Mouse (Mus musculus) testis, adult 2 months (tissue): ENCODE measurements around the gene Fkbp5. TPM values are rescaled to one million over a fixed set of nuclear protein-coding genes. Genes with fewer than 3 reads are reported as not detected.
A peak's percentile ranks its signal among the peaks of the same experiment; 100 is the strongest.

Experiments used
- H3K27ac ChIP-seq: fragments of 200-500 bp; 2 replicates; pipeline ENCODE4 v1.5.1; 2012; ENCODE audit warnings: low read depth, low read length; ENCODE audit not compliant: control insufficient read depth, insufficient read depth
- H3K27me3 ChIP-seq: fragments of 200-500 bp; 2 replicates; pipeline ENCODE4 v1.6.1; 2012; ENCODE audit warnings: mild to moderate bottlenecking, low read length, moderate library complexity; ENCODE audit not compliant: control insufficient read depth, insufficient read depth
- H3K36me3 ChIP-seq: fragments of 200-500 bp; 2 replicates; pipeline ENCODE4 v1.6.1; 2012; ENCODE audit warnings: mild to moderate bottlenecking, low read length; ENCODE audit not compliant: control insufficient read depth, insufficient read depth
- H3K4me1 ChIP-seq: fragments of 200-500 bp; 2 replicates; pipeline ENCODE4 v1.6.1; 2012; ENCODE audit warnings: low read length; ENCODE audit not compliant: control insufficient read depth, insufficient read depth
- H3K4me3 ChIP-seq: fragments of 200-500 bp; 2 replicates; pipeline ENCODE4 v1.5.1; 2012; ENCODE audit warnings: low read depth, mild to moderate bottlenecking, low read length, moderate library complexity, mixed read lengths; ENCODE audit not compliant: control insufficient read depth
- CTCF ChIP-seq: fragments of 200-500 bp; IDR thresholded peaks from 2 replicates; pipeline ENCODE4 v1.5.1; 2012; ENCODE audit warnings: low read depth, mild to moderate bottlenecking, inconsistent platforms, low read length, moderate library complexity; ENCODE audit not compliant: control insufficient read depth, insufficient read depth, insufficient replicate concordance
- POLR2A ChIP-seq: fragments of 200-500 bp; IDR thresholded peaks from 2 replicates; pipeline ENCODE4 v1.6.1; 2012; ENCODE audit warnings: low read depth, mild to moderate bottlenecking, inconsistent platforms, low read length, moderate library complexity; ENCODE audit not compliant: control insufficient read depth
- polyA plus RNA-seq: library from polyadenylated mRNA; depleted of rRNA; stranded (reverse); fragments of >200 nt; gene quantifications from 2 replicates; pipeline ENCODE4 v1.2.3, GENCODE M21; 2012; rRNA removed

Gene Fkbp5
- polyA plus RNA-seq, 1 experiment: 19.8 TPM

GRCm38 (mm10) chr17:28355871-28356270 lies 161.5 kb downstream of the Fkbp5 start:
- Histone ChIP-seq H3K4me1 (peaks cover 15% of the 10 kb centered on the region), H3K4me3 (no peak overlapping the region), H3K36me3 (no peaks in the 10 kb centered on the region), H3K27ac (no peak overlapping the region), H3K27me3 (no peaks in the 10 kb centered on the region)
- TF ChIP-seq CTCF: no peak
- no peak for TF ChIP-seq POLR2A

DNA sequence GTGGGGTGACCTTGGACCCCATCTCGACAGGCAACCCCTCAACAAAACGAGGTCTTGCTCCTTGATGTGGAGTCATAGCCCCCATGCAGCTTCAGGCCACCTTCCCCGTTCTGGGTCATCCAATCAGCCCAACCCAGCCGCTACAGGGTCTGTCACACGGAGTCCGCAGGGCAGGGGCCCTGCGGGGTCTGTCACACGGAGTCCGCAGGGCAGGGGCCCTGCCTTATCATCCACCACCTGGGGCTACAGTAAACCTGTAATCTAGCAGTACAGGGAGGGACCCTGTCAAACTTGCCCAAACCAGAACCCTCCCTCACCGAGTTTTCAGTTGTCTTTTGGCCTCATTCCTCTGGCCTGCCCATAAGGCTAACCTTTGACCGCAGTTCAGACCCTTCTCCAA lies 165.3 kb downstream of the Fkbp5 start:
- no peaks in the 10 kb centered on the region for H3K36me3 ChIP-seq
- no peak overlapping the region for H3K4me3 ChIP-seq
- no peak overlapping the region for H3K27ac ChIP-seq
- H3K4me1 ChIP-seq: peaks cover 15% of the 10 kb centered on the region
- no peaks in the 10 kb centered on the region for H3K27me3 ChIP-seq
- TF ChIP-seq CTCF: no peak
- TF ChIP-seq POLR2A: no peak

DNA sequence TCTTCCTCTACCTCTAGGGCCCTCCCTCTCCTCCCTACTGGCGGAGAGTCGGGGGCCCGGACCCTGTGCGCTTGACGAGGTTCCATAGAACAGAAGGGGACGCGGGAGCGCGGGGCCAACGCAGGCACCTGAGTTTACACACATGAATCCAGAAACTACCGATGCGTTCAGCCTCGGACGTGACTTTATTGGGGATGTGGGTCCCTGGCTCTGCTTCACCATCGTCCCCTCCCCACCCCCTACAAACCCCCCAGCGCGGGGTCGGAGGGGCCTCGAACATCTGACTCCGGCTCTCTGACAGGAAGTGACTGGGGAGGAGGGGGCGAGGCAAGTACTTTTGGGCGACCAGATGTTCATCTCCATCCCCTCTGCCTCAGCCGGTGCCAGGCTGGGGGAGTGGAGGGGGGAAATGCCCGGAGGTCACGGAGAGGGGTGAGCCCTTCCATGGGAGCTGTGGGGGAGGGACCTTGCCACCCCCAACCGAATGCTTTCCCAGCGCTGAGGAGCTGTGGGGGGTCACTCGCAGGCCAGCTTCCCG lies 165.9 kb downstream of the Fkbp5 start:
- Histone ChIP-seq H3K4me3 (peak overlapping the region; percentile 84; the same call in 1 of the 2 replicates), H3K36me3 (no peaks in the 10 kb centered on the region), H3K4me1 (peaks cover 15% of the 10 kb centered on the region), H3K27ac (no peak overlapping the region), H3K27me3 (no peaks in the 10 kb centered on the region)
- TF ChIP-seq POLR2A: no peak
- no peak for TF ChIP-seq CTCF

GRCm38 (mm10) chr17:28350466-28351352 lies 166.6 kb downstream of the Fkbp5 start, which contains the start of gene Tead3:
Tead3 (minus strand) TSS chr17:28350817.
- H3K36me3 ChIP-seq: no peaks in the 10 kb centered on the region
- no peak for TF ChIP-seq CTCF
- no peak; the same call in 1 of the 2 replicates for TF ChIP-seq POLR2A
- H3K4me3 ChIP-seq: peak within 1 kb of the TSS; percentile 84
- peak within 1 kb of the TSS; percentile 76; the same call in 1 of the 2 replicates for H3K27ac ChIP-seq
- no peaks in the 10 kb centered on the region for H3K27me3 ChIP-seq
- H3K4me1 ChIP-seq: peaks cover 15% of the 10 kb centered on the region

DNA sequence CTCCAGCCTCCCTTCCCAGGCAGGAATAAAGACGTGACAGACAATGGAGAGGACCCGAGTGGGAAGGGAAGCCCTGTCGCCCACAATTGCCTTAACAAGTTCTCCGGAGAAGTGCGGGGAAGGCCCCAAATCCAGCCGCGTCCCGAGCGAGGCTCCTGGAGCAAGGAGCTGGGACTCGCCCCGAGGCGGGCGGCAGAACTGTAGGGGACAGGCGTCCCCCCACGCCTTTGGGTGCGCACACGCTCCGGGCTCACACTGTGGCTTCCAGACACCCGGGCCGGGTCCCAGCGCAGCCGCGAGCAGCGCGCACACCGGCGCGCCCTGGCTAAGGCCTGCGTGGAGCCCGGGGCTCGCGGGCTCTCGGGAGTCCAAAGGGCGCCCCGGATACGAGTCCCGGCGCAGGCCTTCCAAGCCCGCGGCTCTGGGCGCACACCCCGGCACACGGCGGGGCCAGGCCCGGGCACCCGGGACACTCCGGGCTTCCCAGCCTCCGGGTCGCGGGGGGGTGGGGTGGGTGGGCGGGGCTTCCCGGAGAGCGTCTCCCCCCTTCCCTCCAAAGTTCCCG lies 167.3 kb downstream of the Fkbp5 start:
- no peak overlapping the region for H3K27ac ChIP-seq
- H3K36me3 ChIP-seq: no peaks in the 10 kb centered on the region
- H3K4me1 ChIP-seq: peaks cover 15% of the 10 kb centered on the region
- H3K27me3 ChIP-seq: no peaks in the 10 kb centered on the region
- peak overlapping the region; percentile 75 for H3K4me3 ChIP-seq
- no peak for TF ChIP-seq CTCF
- no peak for TF ChIP-seq POLR2A

DNA sequence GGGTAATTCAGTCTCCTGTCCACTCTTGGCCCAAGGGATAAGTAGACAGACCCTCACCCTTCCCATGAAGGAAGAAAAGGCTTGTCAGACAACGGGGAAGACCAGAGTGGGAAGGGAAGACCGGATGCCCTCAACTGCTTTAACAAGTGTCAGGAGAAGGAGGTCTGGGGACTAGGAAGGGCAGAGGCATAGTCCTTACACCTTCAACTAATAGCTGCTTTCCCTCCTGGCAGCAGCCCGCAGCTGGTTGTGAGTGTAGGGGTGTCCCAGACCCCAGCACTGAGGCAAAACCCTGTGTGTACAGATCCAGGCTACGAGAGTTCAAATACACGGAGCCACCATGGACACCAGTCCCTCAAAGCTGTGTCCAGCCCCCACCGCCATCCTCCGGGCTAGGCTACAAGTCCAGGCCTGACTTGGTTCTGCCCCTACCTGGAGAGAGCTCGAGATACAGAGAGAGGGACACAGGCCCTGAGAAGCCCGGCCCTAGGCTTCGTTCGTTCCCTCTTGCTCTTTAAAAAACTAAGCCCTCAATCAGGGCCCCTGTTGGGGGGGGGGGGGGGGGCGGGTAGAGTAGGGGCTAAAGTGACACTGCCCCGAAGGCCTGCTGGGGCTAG lies 168.0 kb downstream of the Fkbp5 start:
- Histone ChIP-seq H3K4me1 (peaks cover 15% of the 10 kb centered on the region), H3K27me3 (no peaks in the 10 kb centered on the region), H3K36me3 (no peaks in the 10 kb centered on the region), H3K4me3 (peak overlapping the region; percentile 75), H3K27ac (no peak overlapping the region)
- TF ChIP-seq POLR2A (no peak), CTCF (no peak)

Other genes starting within 250 kb of the Fkbp5 start
- 4.3 and 4.4 TPM in 2 replicates for gene Fance, start 204.0 kb downstream of the Fkbp5 start, polyA plus RNA-seq
- 444 and 603 TPM in 2 replicates for gene Rpl10a, start 189.1 kb downstream of the Fkbp5 start, polyA plus RNA-seq
- gene Tead3, start 166.7 kb downstream of the Fkbp5 start, polyA plus RNA-seq: 3.2 and 4.3 TPM in 2 replicates
- gene Tulp1, start 152.3 kb downstream of the Fkbp5 start, polyA plus RNA-seq: 0.12 and 0.36 TPM in 2 replicates
- 513 and 515 TPM in 2 replicates for gene Armc12, start 13.3 kb upstream of the Fkbp5 start, polyA plus RNA-seq
- not detected in 2 replicates for gene Clpsl2, start 31.9 kb upstream of the Fkbp5 start, polyA plus RNA-seq
- 2.5 and 4.1 TPM in 2 replicates for gene Clps, start 43.2 kb upstream of the Fkbp5 start, polyA plus RNA-seq
- 0.10 TPM in 1 of 2 replicates, not detected in the other for gene Lhfpl5, start 58.1 kb upstream of the Fkbp5 start, polyA plus RNA-seq
- 167 and 171 TPM in 2 replicates for gene Srpk1, start 105.2 kb upstream of the Fkbp5 start, polyA plus RNA-seq
- 170 and 188 TPM in 2 replicates for gene Slc26a8, start 172.7 kb upstream of the Fkbp5 start, polyA plus RNA-seq
- 10.9 and 14.2 TPM in 2 replicates for gene Mapk14, start 173.8 kb upstream of the Fkbp5 start, polyA plus RNA-seq
- gene AC170998.1, start 208.6 kb upstream of the Fkbp5 start, polyA plus RNA-seq: not detected in 2 replicates